Mouse (Mus musculus) hindbrain, embryonic 15.5 days (tissue): ENCODE measurements at regions not wholly inside any gene's neighbourhood (a gene's known extent, or its start where the extent isn't known, plus 50 kb on each side); places are given as distances from the start of the nearest gene placed in this dataset.
A peak's percentile ranks its signal among the peaks of the same experiment; 100 is the strongest.

ENCODE experiments used
- ATAC-seq: fragments of 200-750 bp; cut with Nextera tagmentation; 2 replicates; pipeline ENCODE4 v1.8.0; 2017; ENCODE audit warnings: low read depth, moderate number of reproducible peaks, moderate TSS enrichment; ENCODE audit not compliant: low FRiP score
- H3K27ac ChIP-seq: fragments of 300-500 bp; sonication (generic); replicated peaks from 2 replicates; pipeline ENCODE4 v1.5.1; 2015; ENCODE audit warnings: mild to moderate bottlenecking, inconsistent platforms
- H3K27me3 ChIP-seq: fragments of 300-500 bp; sonication (generic); 2 replicates; pipeline ENCODE4 v1.6.1; 2015; ENCODE audit warnings: control low read depth, inconsistent platforms
- H3K36me3 ChIP-seq: fragments of 300-500 bp; sonication (generic); 2 replicates; pipeline ENCODE4 v1.6.1; 2015; ENCODE audit warnings: control low read depth, inconsistent platforms
- H3K4me1 ChIP-seq: fragments of 300-500 bp; sonication (generic); replicated peaks from 2 replicates; pipeline ENCODE4 v1.6.1; 2015; ENCODE audit warnings: control low read depth, inconsistent platforms
- H3K4me2 ChIP-seq: fragments of 300-500 bp; sonication (generic); 2 replicates; pipeline ENCODE4 v1.6.1; 2015; ENCODE audit warnings: moderate library complexity, mild to moderate bottlenecking, inconsistent platforms
- H3K4me3 ChIP-seq: fragments of 300-500 bp; sonication (generic); 2 replicates; pipeline ENCODE4 v1.5.1; 2015; ENCODE audit warnings: mild to moderate bottlenecking, inconsistent platforms
- H3K9ac ChIP-seq: fragments of 300-500 bp; sonication (generic); 2 replicates; pipeline ENCODE4 v1.6.1; 2015; ENCODE audit warnings: inconsistent platforms
- H3K9me3 ChIP-seq: fragments of 300-500 bp; sonication (generic); 2 replicates; pipeline ENCODE4 v1.6.1; 2016; ENCODE audit warnings: control low read depth, inconsistent platforms
- WGBS: fragments of 180-500 bp; shearing (Covaris S2); methylation state at CpG from one replicate; pipeline ENCODE4 v1.1.7; 2015; 5-methylcytosine and 5-hydroxymethylcytosine counted together

DNA sequence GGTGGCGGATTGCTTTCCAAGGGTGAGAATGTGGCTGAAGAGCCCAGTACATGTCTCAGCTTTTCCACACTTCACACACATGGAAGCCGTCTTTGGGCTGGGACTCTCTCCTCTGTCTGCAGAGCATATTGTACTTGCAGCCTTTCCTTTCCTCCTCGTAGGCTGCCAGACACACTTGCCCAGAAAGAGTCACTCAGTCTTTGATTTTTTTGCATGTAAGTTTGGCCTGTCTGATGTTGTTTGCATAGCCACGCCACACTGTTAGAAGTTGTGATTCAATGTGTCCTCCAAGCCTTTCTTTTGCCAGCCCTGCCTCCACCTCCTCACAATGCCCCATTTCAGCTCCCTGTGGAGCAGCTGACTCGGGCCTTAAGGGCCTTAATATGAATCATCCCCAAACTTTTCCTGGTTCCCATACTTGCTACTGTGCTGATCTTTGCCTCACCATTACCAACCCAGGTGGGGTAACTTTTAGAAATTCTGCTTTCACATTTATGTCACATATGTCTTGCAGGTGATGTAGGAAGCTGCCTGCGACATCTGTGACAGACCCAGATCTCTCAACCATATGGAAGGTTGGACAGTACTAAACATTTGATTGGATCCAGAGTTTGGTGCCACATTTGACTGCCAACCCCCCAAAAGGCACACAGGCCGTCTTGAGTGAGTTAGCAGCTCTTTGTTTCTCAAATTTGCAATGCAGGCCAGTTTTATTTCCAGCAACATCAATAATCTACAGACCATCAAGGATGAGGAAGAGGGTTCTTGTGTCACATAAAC is 663.7 kb upstream of the Mms22l start:
- H3K27me3 ChIP-seq = no peaks in the 10 kb centered on the region
- no peaks in the 10 kb centered on the region for H3K9me3 ChIP-seq
- H3K9ac ChIP-seq = no peak overlapping the region
- H3K27ac ChIP-seq = no peak overlapping the region
- ATAC-seq = no peak; the same call in 1 of the 2 replicates
- no peaks in the 10 kb centered on the region for H3K4me1 ChIP-seq
- no peak overlapping the region for H3K4me2 ChIP-seq
- WGBS = 52% methylated on average over 7 of the region's 7 CpGs
- no peak overlapping the region for H3K4me3 ChIP-seq
- H3K36me3 ChIP-seq = no peaks in the 10 kb centered on the region

DNA sequence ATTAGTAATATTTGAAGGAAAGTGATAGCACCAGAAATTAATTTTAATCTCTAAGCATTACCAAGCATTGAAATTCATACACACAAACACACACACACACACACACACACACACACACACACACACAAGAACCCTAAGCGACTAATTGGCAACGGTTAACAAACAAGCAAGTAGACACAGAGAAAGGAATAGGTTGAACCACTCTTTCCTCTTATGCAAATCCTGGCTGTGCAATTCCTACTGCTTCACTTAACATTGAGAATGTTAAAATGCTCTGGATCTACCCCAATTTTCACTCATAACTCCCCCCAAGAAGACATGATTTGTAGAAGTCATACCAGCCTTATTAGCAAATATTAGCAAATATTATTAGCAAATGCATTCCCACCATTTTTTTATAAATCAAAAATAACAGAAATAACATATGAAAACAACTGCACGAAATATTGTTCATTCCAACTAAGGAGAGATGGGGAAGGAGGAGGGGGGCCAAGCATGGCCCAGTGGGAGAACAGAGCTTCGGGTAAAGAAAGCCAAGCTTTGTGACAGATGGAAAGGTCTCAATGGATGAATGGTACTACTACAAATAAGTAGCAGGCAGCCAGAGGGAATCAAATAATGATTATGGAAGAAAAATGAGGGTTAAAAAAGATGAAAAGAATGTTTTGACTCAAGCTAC is 652.5 kb upstream of the Mms22l start:
- WGBS = 39% methylated on average over 4 of the region's 4 CpGs
- H3K4me3 ChIP-seq = no peak overlapping the region
- no peak overlapping the region for H3K27ac ChIP-seq
- H3K9me3 ChIP-seq = no peaks in the 10 kb centered on the region
- H3K4me1 ChIP-seq = no peaks in the 10 kb centered on the region
- H3K36me3 ChIP-seq = no peaks in the 10 kb centered on the region
- H3K9ac ChIP-seq = no peak overlapping the region
- H3K27me3 ChIP-seq = no peaks in the 10 kb centered on the region
- ATAC-seq = no peak; the same call in 1 of the 2 replicates
- no peak overlapping the region for H3K4me2 ChIP-seq

GRCm38 (mm10) chr4:23844288-23844971 is 651.8 kb upstream of the Mms22l start:
- Histone ChIP-seq H3K4me3 (no peak overlapping the region), H3K27me3 (no peaks in the 10 kb centered on the region), H3K27ac (no peak overlapping the region), H3K9ac (no peak overlapping the region), H3K4me1 (no peaks in the 10 kb centered on the region), H3K36me3 (no peaks in the 10 kb centered on the region), H3K4me2 (no peak overlapping the region), H3K9me3 (no peaks in the 10 kb centered on the region)
- WGBS = 61% methylated on average over 2 of the region's 2 CpGs
- no peak for ATAC-seq

DNA sequence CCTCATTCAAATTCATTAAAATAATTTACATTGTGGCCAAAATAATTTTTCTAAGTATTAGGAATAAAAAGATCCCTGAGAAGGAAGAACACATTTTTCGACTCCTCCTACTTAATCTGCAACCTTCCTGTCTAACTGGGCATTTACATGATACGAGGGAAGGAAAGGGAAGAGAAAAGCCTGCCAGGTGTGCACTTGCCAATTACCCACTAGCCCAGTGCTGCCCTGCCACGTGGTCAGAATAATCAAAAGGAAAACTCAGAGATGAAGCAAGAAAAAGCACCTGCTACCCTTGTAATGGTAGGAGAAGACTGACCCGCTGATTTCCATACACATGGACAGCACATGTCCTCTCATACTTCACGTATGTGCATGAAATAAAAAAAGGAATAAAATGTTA is 651.0 kb upstream of the Mms22l start:
- no peak overlapping the region for H3K4me2 ChIP-seq
- 62% methylated on average over 5 of the region's 5 CpGs for WGBS
- H3K27me3 ChIP-seq = no peaks in the 10 kb centered on the region
- no peaks in the 10 kb centered on the region for H3K4me1 ChIP-seq
- ATAC-seq = no peak
- H3K4me3 ChIP-seq = no peak overlapping the region
- H3K9ac ChIP-seq = no peak overlapping the region
- H3K36me3 ChIP-seq = no peaks in the 10 kb centered on the region
- H3K27ac ChIP-seq = no peak overlapping the region
- H3K9me3 ChIP-seq = no peaks in the 10 kb centered on the region

DNA sequence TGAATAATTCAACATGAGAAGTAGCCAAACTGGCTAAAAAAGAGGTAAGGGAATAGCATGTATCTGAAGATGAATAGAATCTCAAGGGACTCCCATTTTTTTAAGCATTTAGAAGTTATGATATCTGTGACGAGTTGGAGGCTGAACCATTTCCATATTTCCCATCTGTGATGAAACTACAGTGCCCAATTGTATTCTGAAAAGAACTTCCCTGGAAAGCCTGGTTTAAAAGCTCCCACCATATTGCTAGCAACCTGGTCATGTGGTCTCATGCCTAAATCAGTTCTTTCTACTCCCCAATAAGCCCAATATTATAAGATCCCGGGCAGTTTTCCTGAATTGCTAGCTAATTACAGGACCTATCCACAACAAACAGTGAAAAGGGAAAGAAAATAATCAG is 645.6 kb upstream of the Mms22l start:
- no peak for ATAC-seq
- no peak overlapping the region for H3K4me3 ChIP-seq
- H3K27ac ChIP-seq = no peak overlapping the region
- H3K36me3 ChIP-seq = no peaks in the 10 kb centered on the region
- H3K27me3 ChIP-seq = no peaks in the 10 kb centered on the region
- H3K4me2 ChIP-seq = no peak overlapping the region
- H3K9me3 ChIP-seq = no peaks in the 10 kb centered on the region
- H3K4me1 ChIP-seq = no peaks in the 10 kb centered on the region
- no peak overlapping the region for H3K9ac ChIP-seq
- 86% methylated on average over 2 of the region's 2 CpGs for WGBS

DNA sequence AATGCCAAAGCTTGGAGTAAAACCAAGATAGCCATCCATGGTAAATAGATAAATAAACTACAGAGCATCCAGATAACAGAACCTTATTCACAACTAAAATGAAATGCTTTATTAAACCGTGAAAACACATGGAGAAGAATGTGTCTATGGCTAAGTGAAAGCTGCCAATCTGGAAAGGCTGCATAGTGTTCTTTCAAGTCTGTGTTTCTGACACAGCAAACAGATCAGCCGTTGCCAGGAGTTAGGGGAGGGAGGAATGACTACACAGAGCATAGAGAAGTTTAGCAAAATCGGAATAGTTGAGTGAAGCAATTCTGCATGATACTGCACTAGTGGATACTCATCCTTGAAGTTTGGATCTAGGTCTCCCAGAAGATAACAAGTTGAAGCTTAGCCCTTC is 633.8 kb upstream of the Mms22l start:
- no peak overlapping the region for H3K4me3 ChIP-seq
- ATAC-seq = no peak
- no peaks in the 10 kb centered on the region for H3K27me3 ChIP-seq
- no peaks in the 10 kb centered on the region for H3K4me1 ChIP-seq
- H3K9me3 ChIP-seq = no peaks in the 10 kb centered on the region
- no peaks in the 10 kb centered on the region for H3K36me3 ChIP-seq
- H3K4me2 ChIP-seq = no peak overlapping the region
- H3K27ac ChIP-seq = no peak overlapping the region
- WGBS = 83% methylated on average over 3 of the region's 3 CpGs
- no peak overlapping the region for H3K9ac ChIP-seq

DNA sequence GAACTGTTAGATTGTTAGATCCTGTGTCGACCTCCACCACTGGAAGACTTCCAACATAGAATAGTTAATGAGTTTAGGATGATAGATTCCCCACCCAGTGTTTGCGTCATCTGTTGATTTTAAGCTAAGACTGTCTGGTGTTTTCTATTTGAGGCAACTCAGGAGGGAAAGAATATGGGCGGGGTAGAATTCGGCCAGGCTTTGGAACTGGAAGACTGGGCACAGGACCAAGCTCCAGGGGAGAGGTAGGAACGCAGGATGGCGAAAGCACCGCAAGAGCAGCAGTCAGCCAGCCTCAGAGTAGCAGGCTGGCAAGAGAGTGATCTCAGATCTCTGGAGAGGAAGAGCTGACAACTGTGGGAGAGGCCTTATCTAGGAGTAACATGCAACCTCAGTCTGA is 616.2 kb upstream of the Mms22l start:
- no peak overlapping the region for H3K27ac ChIP-seq
- H3K9me3 ChIP-seq = no peaks in the 10 kb centered on the region
- no peaks in the 10 kb centered on the region for H3K36me3 ChIP-seq
- H3K4me1 ChIP-seq = no peaks in the 10 kb centered on the region
- no peak overlapping the region for H3K4me3 ChIP-seq
- no peak overlapping the region for H3K9ac ChIP-seq
- WGBS = 78% methylated on average over 7 of the region's 7 CpGs
- H3K4me2 ChIP-seq = no peak overlapping the region
- no peak for ATAC-seq
- H3K27me3 ChIP-seq = no peaks in the 10 kb centered on the region

- H3K9ac ChIP-seq = no peak overlapping the region
- H3K9me3 ChIP-seq = no peaks in the 10 kb centered on the region
- no peaks in the 10 kb centered on the region for H3K4me1 ChIP-seq
- no peak overlapping the region for H3K4me2 ChIP-seq
- peak; percentile 91 for ATAC-seq
- H3K4me3 ChIP-seq = no peak overlapping the region
- H3K27ac ChIP-seq = no peak overlapping the region
- no peaks in the 10 kb centered on the region for H3K27me3 ChIP-seq
- WGBS = 11% methylated on average over 4 of the region's 4 CpGs
- no peaks in the 10 kb centered on the region for H3K36me3 ChIP-seq
These were observed 582.9 kb upstream of the Mms22l start for GRCm38 (mm10) chr4:23913396-23913795.

DNA sequence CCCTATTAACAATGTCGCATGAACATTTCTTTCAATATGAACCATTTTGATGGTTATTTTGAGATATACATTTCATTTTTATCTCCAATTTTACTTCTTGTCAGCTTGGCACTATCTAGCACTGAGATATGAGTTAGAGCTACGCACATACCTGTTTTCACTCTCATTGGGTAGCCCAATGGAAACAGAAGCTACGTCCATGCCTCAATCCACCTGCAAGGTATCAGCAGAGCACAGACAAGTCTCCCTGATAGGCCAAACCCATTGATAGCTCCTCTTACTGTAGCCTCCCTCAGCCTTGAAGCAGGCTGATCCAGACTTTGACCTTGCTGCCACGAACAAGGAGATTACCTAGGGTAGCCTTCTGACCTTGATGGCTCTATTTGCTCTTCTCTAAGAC is 582.4 kb upstream of the Mms22l start:
- Histone ChIP-seq H3K27me3 (no peaks in the 10 kb centered on the region), H3K4me2 (no peak overlapping the region), H3K4me1 (no peaks in the 10 kb centered on the region), H3K4me3 (no peak overlapping the region), H3K27ac (no peak overlapping the region), H3K9ac (no peak overlapping the region), H3K9me3 (no peaks in the 10 kb centered on the region), H3K36me3 (no peaks in the 10 kb centered on the region)
- 84% methylated on average over 4 of the region's 4 CpGs for WGBS
- ATAC-seq = no peak

- Histone ChIP-seq H3K9me3 (no peaks in the 10 kb centered on the region), H3K4me3 (no peak overlapping the region), H3K4me1 (no peaks in the 10 kb centered on the region), H3K4me2 (no peak overlapping the region), H3K9ac (no peak overlapping the region), H3K27ac (no peak overlapping the region), H3K36me3 (no peaks in the 10 kb centered on the region), H3K27me3 (no peaks in the 10 kb centered on the region)
- WGBS = 91% methylated on average over 7 of the region's 7 CpGs
- no peak for ATAC-seq
These were observed 581.8 kb upstream of the Mms22l start for GRCm38 (mm10) chr4:23914423-23914822.

GRCm38 (mm10) chr4:23921520-23921919 is 574.7 kb upstream of the Mms22l start:
- Histone ChIP-seq H3K4me3 (no peak overlapping the region), H3K4me1 (no peaks in the 10 kb centered on the region), H3K9me3 (no peaks in the 10 kb centered on the region), H3K27ac (no peak overlapping the region), H3K27me3 (no peaks in the 10 kb centered on the region), H3K36me3 (no peaks in the 10 kb centered on the region), H3K4me2 (no peak overlapping the region), H3K9ac (no peak overlapping the region)
- WGBS = 92% methylated on average over 3 of the region's 3 CpGs
- no peak for ATAC-seq

GRCm38 (mm10) chr4:23954140-23954539 is 542.1 kb upstream of the Mms22l start:
- no peak overlapping the region for H3K9ac ChIP-seq
- no peak overlapping the region for H3K4me3 ChIP-seq
- H3K27me3 ChIP-seq = no peaks in the 10 kb centered on the region
- no peak for ATAC-seq
- H3K4me2 ChIP-seq = no peak overlapping the region
- no peaks in the 10 kb centered on the region for H3K36me3 ChIP-seq
- 96% methylated on average over 2 of the region's 2 CpGs for WGBS
- H3K4me1 ChIP-seq = no peaks in the 10 kb centered on the region
- H3K27ac ChIP-seq = no peak overlapping the region
- no peaks in the 10 kb centered on the region for H3K9me3 ChIP-seq
